Mouse (Mus musculus) cerebellum, postnatal 25 days (tissue): ENCODE measurements around the gene Bsn.
A peak's percentile ranks its signal among the peaks of the same experiment; 100 is the strongest.

Source experiments
- DNase-seq, 2 experiments: peaks; one replicate each; pipeline ENCODE4 v3.0.0; 2021; ENCODE audit warnings: mixed read lengths in 2 of 2

Gene Bsn

GRCm38 (mm10) chr9:108121170-108121969 lies 68.8 kb downstream of the Bsn start:
- peak in 1 of 2 experiments; percentile 47 for DNase-seq

GRCm38 (mm10) chr9:108120671-108121070 lies 69.5 kb downstream of the Bsn start:
- DNase-seq = no peak

GRCm38 (mm10) chr9:108119891-108120411 lies 70.2 kb downstream of the Bsn start:
- peak; percentile 62 to 68 for DNase-seq

- DNase-seq = peak in 1 of 2 experiments; percentile 16
Measured at GRCm38 (mm10) chr9:108117143-108117542, 73.0 kb downstream of the Bsn start.

GRCm38 (mm10) chr9:108115290-108116077 lies 74.7 kb downstream of the Bsn start:
- peak; percentile 60 to 62 for DNase-seq

- peak; percentile 83 to 85 for DNase-seq
Measured at GRCm38 (mm10) chr9:108112719-108113340, 77.4 kb downstream of the Bsn start.

GRCm38 (mm10) chr9:108111593-108112121 lies 78.5 kb downstream of the Bsn start:
- peak; percentile 60 to 64 for DNase-seq

- peak in 1 of 2 experiments; percentile 59 for DNase-seq
Measured at GRCm38 (mm10) chr9:108111101-108111592, 79.0 kb downstream of the Bsn start.

- no peak for DNase-seq
Measured at GRCm38 (mm10) chr9:108110160-108110559, 80.0 kb downstream of the Bsn start.

- peak in 1 of 2 experiments; percentile 48 for DNase-seq
Measured at GRCm38 (mm10) chr9:108107867-108108266, 82.3 kb downstream of the Bsn start.

- DNase-seq = peak; percentile 45 to 60
Measured at GRCm38 (mm10) chr9:108106090-108106489, 84.1 kb downstream of the Bsn start.

GRCm38 (mm10) chr9:108105549-108105863 lies 84.7 kb downstream of the Bsn start:
- DNase-seq = no peak

GRCm38 (mm10) chr9:108104766-108105548 lies 85.2 kb downstream of the Bsn start:
- DNase-seq = peak; percentile 78

GRCm38 (mm10) chr9:108099619-108100018 lies 90.6 kb downstream of the Bsn start:
- DNase-seq = peak; percentile 73 to 74

GRCm38 (mm10) chr9:108095949-108096712 lies 94.1 kb downstream of the Bsn start:
- DNase-seq = no peak

- peak; percentile 76 to 83 for DNase-seq
Measured at GRCm38 (mm10) chr9:108095518-108095917, 94.7 kb downstream of the Bsn start.

GRCm38 (mm10) chr9:108094998-108095411 lies 95.2 kb downstream of the Bsn start:
- DNase-seq = peak; percentile 55 to 61

GRCm38 (mm10) chr9:108094184-108094941 lies 95.8 kb downstream of the Bsn start, which contains the start of gene Apeh:
Gene Apeh (minus strand): TSS chr9:108094606.
- DNase-seq = peak; percentile 94 to 97

- DNase-seq = peak in 1 of 2 experiments; percentile 58
Measured at GRCm38 (mm10) chr9:108093586-108093985, 96.6 kb downstream of the Bsn start.

GRCm38 (mm10) chr9:108090611-108091120 lies 99.5 kb downstream of the Bsn start:
- no peak for DNase-seq
